Mouse (Mus musculus): Measurements from ENCODE around the gene Coq10a.

The Coq10a gene

GRCm38 (mm10) chr10:128385902-128386301, 17.1 kb upstream of the Coq10a start:
- no peak for DNase-seq (ENCODE audit: low read depth, low spot score)

GRCm38 (mm10) chr10:128382482-128382881, 13.7 kb upstream of the Coq10a start:
- no peak for DNase-seq (ENCODE audit: low read depth, low spot score)

GRCm38 (mm10) chr10:128380565-128380964, 11.8 kb upstream of the Coq10a start:
- DNase-seq (ENCODE audit: low read depth, low spot score): no peak

- DNase-seq (ENCODE audit: low read depth, low spot score): no peak
These were observed 10.5 kb upstream of the Coq10a start for GRCm38 (mm10) chr10:128379260-128379659.

GRCm38 (mm10) chr10:128378462-128378861, 9.7 kb upstream of the Coq10a start:
- no peak for DNase-seq (ENCODE audit: low read depth, low spot score)

GRCm38 (mm10) chr10:128377940-128378448, 9.2 kb upstream of the Coq10a start:
- DNase-seq (ENCODE audit: low read depth, low spot score): no peak

- no peak for DNase-seq (ENCODE audit: low read depth, low spot score)
These were observed 8.6 kb upstream of the Coq10a start for GRCm38 (mm10) chr10:128377222-128377939.

- DNase-seq (ENCODE audit: low read depth, low spot score): peak; percentile 71
These were observed 7.8 kb upstream of the Coq10a start, which contains the start of gene Ankrd52 for GRCm38 (mm10) chr10:128376455-128377211. Gene Ankrd52 (plus strand): TSS chr10:128377115.

GRCm38 (mm10) chr10:128376099-128376454, 7.3 kb upstream of the Coq10a start:
- no peak for DNase-seq (ENCODE audit: low read depth, low spot score)

- DNase-seq (ENCODE audit: low read depth, low spot score): no peak
These were observed 5.6 kb upstream of the Coq10a start for GRCm38 (mm10) chr10:128374393-128374792.

GRCm38 (mm10) chr10:128372989-128373748, 4.4 kb upstream of the Coq10a start:
- DNase-seq (ENCODE audit: low read depth, low spot score): no peak

GRCm38 (mm10) chr10:128372142-128372541, 3.3 kb upstream of the Coq10a start:
- no peak for DNase-seq (ENCODE audit: low read depth, low spot score)

- no peak for DNase-seq (ENCODE audit: low read depth, low spot score)
These were observed 1.8 kb upstream of the Coq10a start for GRCm38 (mm10) chr10:128370601-128371000.

- no peak for DNase-seq (ENCODE audit: low read depth, low spot score)
These were observed 1.2 kb upstream of the Coq10a start for GRCm38 (mm10) chr10:128370021-128370420.

GRCm38 (mm10) chr10:128369599-128369998, 802 bp upstream of the Coq10a start:
- DNase-seq (ENCODE audit: low read depth, low spot score): no peak

- DNase-seq (ENCODE audit: low read depth, low spot score): no peak
These were observed 384 bp upstream of the Coq10a start for GRCm38 (mm10) chr10:128369218-128369543.

GRCm38 (mm10) chr10:128367899-128368401, 847 bp downstream of the Coq10a start:
- DNase-seq (ENCODE audit: low read depth, low spot score): no peak

GRCm38 (mm10) chr10:128362568-128362967, 6.2 kb downstream of the Coq10a start:
- DNase-seq (ENCODE audit: low read depth, low spot score): peak; percentile 31

- no peak for DNase-seq (ENCODE audit: low read depth, low spot score)
These were observed 7.0 kb downstream of the Coq10a start for GRCm38 (mm10) chr10:128361836-128362235.

GRCm38 (mm10) chr10:128359226-128359625, 9.6 kb downstream of the Coq10a start:
- no peak for DNase-seq (ENCODE audit: low read depth, low spot score)

- peak; percentile 51 for DNase-seq (ENCODE audit: low read depth, low spot score)
These were observed 10.0 kb downstream of the Coq10a start for GRCm38 (mm10) chr10:128358796-128359195.

- DNase-seq (ENCODE audit: low read depth, low spot score): no peak
These were observed 21.3 kb downstream of the Coq10a start for GRCm38 (mm10) chr10:128347541-128347940.
